Mouse (Mus musculus) neutrophil, adult 83 days (primary cell): ENCODE data around the gene Pyy. TPM values are rescaled to one million over a fixed set of nuclear protein-coding genes. Genes with fewer than 3 reads are reported as not detected.

ENCODE experiments used
- total RNA-seq, 2 experiments: library from RNA; stranded (reverse); gene quantifications; one replicate each; pipeline ENCODE4 v1.2.4; 2023

Pyy gene
- total RNA-seq, result not detected

GRCm38 (mm10) chr11:102107732-102108131, at the start of gene Pyy:
Pyy (minus strand) TSS chr11:102107832.

GRCm38 (mm10) chr11:102156039-102156785, 48.6 kb upstream of the Pyy start, which contains the start of gene Tmem101:
Tmem101 (minus strand) TSS chr11:102156404.

GRCm38 (mm10) chr11:102145471-102146001, 37.9 kb upstream of the Pyy start, which contains the start of gene Nags:
Nags (plus strand) TSS chr11:102145513.

DNA sequence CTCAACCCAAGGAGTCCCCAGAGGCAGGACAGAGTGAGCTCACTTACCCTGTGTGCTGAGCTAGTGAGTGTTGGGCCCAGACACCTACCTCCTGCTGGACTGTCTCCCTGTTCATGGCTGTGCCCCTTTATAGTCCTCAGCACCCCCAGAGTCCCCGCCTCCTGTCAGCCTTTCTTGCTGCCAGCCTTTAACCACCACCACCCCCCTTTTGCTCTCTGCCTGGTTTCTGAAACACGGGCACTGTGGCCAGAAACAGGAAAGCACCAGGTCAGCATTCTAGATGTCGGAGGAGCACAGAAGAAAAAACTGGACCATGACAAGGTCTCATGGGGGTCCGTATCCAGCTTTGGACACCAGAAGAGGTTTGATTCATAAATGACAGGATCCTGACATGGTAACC, 6.4 kb downstream of the Pyy start, which contains the start of gene Ppy:
Gene Ppy, minus strand, starts transcription at position 101 of the 400 bp plus-strand sequence.

DNA sequence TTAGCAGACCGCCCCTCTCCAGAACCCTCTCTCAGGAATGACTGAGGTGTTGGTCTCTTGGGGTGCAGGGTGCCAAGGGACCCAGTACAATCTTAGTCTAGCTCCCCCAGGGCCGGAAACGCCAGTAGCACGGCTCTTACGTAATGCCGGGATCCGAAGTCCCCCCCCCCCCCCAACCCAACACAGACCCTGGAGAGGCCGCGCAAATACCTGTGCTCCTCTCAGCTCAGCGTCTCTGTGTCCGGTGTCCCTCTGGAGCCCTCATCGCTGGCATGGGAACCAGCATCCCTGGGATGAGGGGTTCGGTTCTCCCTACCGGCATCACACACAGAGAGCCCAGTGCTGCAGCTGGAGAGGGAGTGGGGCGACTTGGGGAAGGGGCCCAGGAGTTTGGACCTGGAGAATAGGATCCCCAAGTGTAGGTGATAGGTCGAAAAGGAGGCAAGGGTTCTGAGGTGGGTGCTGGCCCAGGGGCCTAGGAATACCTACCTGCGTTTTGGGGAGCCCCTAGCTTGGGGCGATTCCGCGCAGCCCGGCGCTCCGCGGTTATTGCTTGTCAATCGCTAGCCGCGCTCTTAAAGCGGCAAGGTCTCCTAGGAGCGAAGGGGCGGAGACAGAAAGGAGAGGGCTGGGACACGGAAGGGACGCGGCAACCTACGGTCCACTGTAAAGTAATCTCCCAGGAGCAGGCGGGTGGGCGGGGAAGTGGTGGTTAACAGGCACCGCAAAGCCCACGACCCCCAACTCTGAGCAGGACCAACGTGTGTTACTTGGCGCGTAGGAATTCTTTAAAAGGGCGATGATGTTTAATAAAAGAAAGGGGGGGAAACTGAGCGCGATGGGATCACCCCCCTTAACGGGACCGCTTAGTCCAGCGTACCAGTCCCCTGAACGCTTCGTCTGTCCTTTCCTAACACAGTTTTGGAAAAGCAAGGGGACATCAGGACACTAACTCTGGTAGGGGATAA, 19.4 kb downstream of the Pyy start, which contains the start of gene Mpp2:
Gene Mpp2, minus strand, starts transcription at position 585 of the 968 bp plus-strand sequence.

Other genes starting within 250 kb of the Pyy start
- under 1 TPM in 1 of 2 experiments, not detected in 1; 0.24 TPM for gene Meox1, start 213.5 kb downstream of the Pyy start, total RNA-seq
- gene Sost, start 140.8 kb downstream of the Pyy start, total RNA-seq, result not detected
- gene Cfap97d1, start 123.6 kb downstream of the Pyy start, total RNA-seq, result not detected
- 10 to 100 TPM; 24.5 to 26.3 TPM for gene Dusp3, start 120.8 kb downstream of the Pyy start, total RNA-seq
- gene Mpp3, start 79.4 kb downstream of the Pyy start, total RNA-seq, result not detected
- gene Cd300lg, start 66.3 kb downstream of the Pyy start, total RNA-seq, result 10 to 100 TPM; 20.9 to 21.3 TPM
- 1 to 10 TPM; 1.2 to 2.6 TPM for gene Mpp2, start 19.3 kb downstream of the Pyy start, total RNA-seq
- gene Ppy, start 6.5 kb downstream of the Pyy start, total RNA-seq, result not detected
- not detected for gene Nags, start 37.7 kb upstream of the Pyy start, total RNA-seq
- gene Tmem101, start 48.6 kb upstream of the Pyy start, total RNA-seq, result 1 to 10 TPM; 8.7 to 9.7 TPM
- 10 to 100 TPM; 34.9 to 35.5 TPM for gene Lsm12, start 77.5 kb upstream of the Pyy start, total RNA-seq
- gene G6pc3, start 81.8 kb upstream of the Pyy start, total RNA-seq, result 10 to 100 TPM; 21.0 to 22.3 TPM
- 100 to 1,000 TPM; 101 to 110 TPM for gene Hdac5, start 122.3 kb upstream of the Pyy start, total RNA-seq
- gene BC030867, start 141.1 kb upstream of the Pyy start, total RNA-seq, result 1 to 10 TPM; 8.7 to 9.4 TPM
- under 1 TPM in 1 of 2 experiments, not detected in 1; 0.13 TPM for gene Asb16, start 160.9 kb upstream of the Pyy start, total RNA-seq
- 10 to 100 TPM; 44.9 to 45.2 TPM for gene Tmub2, start 177.1 kb upstream of the Pyy start, total RNA-seq
- 10 to 100 TPM; 54.9 to 66.5 TPM for gene Atxn7l3, start 188.8 kb upstream of the Pyy start, total RNA-seq
- gene Ubtf, start 211.9 kb upstream of the Pyy start, total RNA-seq, result 10 to 100 TPM; 79.6 to 80.9 TPM